Mouse (Mus musculus) stomach, embryonic 16.5 days (tissue): ENCODE measurements around the gene Stmn1. TPM values are rescaled to one million over a fixed set of nuclear protein-coding genes. Genes with fewer than 3 reads are reported as not detected.
"Not testable (repeated sequence)": the region's sequence is repeated elsewhere in the genome, so short reads cannot be mapped to it uniquely, and the experiment has no call there.

Experiments used
- ATAC-seq: fragments of 200-750 bp; cut with Nextera tagmentation; 2 replicates; pipeline ENCODE4 v1.8.0; 2017; ENCODE audit warnings: moderate number of reproducible peaks, moderate TSS enrichment; ENCODE audit not compliant: insufficient read depth, low FRiP score
- H3K27ac ChIP-seq: fragments of 300-500 bp; sonication (generic); 2 replicates; pipeline ENCODE4 v1.5.1; 2014; ENCODE audit warnings: low read length
- H3K27me3 ChIP-seq: fragments of 300-500 bp; sonication (generic); 2 replicates; pipeline ENCODE4 v1.6.1; 2014; ENCODE audit warnings: low read length, control low read depth, mixed read lengths; ENCODE audit not compliant: control insufficient read depth, insufficient read depth
- H3K36me3 ChIP-seq: fragments of 300-500 bp; sonication (generic); 2 replicates; pipeline ENCODE4 v1.6.1; 2014; ENCODE audit warnings: low read length; ENCODE audit not compliant: control insufficient read depth, insufficient read depth
- H3K4me1 ChIP-seq: fragments of 300-500 bp; sonication (generic); 2 replicates; pipeline ENCODE4 v1.6.1; 2014; ENCODE audit warnings: low read length, control low read depth, mixed read lengths; ENCODE audit not compliant: control insufficient read depth, insufficient read depth
- H3K4me2 ChIP-seq: fragments of 300-500 bp; sonication (generic); 2 replicates; pipeline ENCODE4 v1.6.1; 2014; ENCODE audit warnings: low read depth, low read length, mixed read lengths
- H3K4me3 ChIP-seq: fragments of 300-500 bp; sonication (generic); replicated peaks from 2 replicates; pipeline ENCODE4 v1.5.1; 2014; ENCODE audit warnings: mild to moderate bottlenecking, low read length
- H3K9ac ChIP-seq: fragments of 300-500 bp; sonication (generic); 2 replicates; pipeline ENCODE4 v1.6.1; 2014; ENCODE audit warnings: low read length
- H3K9me3 ChIP-seq: fragments of 300-500 bp; sonication (generic); replicated peaks from 2 replicates; pipeline ENCODE4 v1.6.1; 2016; ENCODE audit warnings: low read length, control low read depth; ENCODE audit not compliant: control insufficient read depth
- WGBS: fragments of 180-500 bp; shearing (Covaris S2); extraction: QIAGEN DNeasy Blood & Tissue Kit; methylation state at CpG from one replicate; pipeline ENCODE4 v1.1.7; 2014; 5-methylcytosine and 5-hydroxymethylcytosine counted together
- polyA plus RNA-seq: library from polyadenylated mRNA; unstranded; fragments of >200 nt; fragmentation: Nextera tagmentation; extraction: Ambion mirVana; gene quantifications from 2 replicates; pipeline ENCODE4 v1.2.1, GENCODE M21; 2015

Stmn1 gene
- polyA plus RNA-seq, 1 experiment from 2014 or later = 1,153 TPM

GRCm38 (mm10) chr4:134498983-134499382, 30.9 kb downstream of the Stmn1 start:
- H3K9me3 ChIP-seq, H3K27ac ChIP-seq, ATAC-seq, H3K4me3 ChIP-seq, H3K27me3 ChIP-seq, H3K9ac ChIP-seq, H3K36me3 ChIP-seq, H3K4me2 ChIP-seq: not testable (repeated sequence)
- 77% methylated on average over 6 of the region's 6 CpGs for WGBS
- H3K4me1 ChIP-seq = peaks cover 15% of the 10 kb centered on the region

- Histone ChIP-seq H3K36me3 (no peaks in the 10 kb centered on the region), H3K4me3 (no peak overlapping the region), H3K27ac (no peak overlapping the region), H3K4me2 (no peak overlapping the region), H3K9ac (no peak overlapping the region), H3K4me1 (peaks cover 7% of the 10 kb centered on the region), H3K9me3 (peaks cover 3% of the 10 kb centered on the region; the same call in 1 of the 2 replicates), H3K27me3 (no peaks in the 10 kb centered on the region)
- WGBS = 88% methylated on average over 6 of the region's 6 CpGs
- ATAC-seq = no peak
Observed at GRCm38 (mm10) chr4:134501095-134501494, 33.0 kb downstream of the Stmn1 start.

GRCm38 (mm10) chr4:134503686-134504357, 35.7 kb downstream of the Stmn1 start:
- Histone ChIP-seq H3K9ac (no peak overlapping the region), H3K9me3 (peaks cover 3% of the 10 kb centered on the region; the same call in 1 of the 2 replicates), H3K27me3 (no peaks in the 10 kb centered on the region), H3K36me3 (no peaks in the 10 kb centered on the region), H3K4me3 (no peak overlapping the region), H3K27ac (no peak overlapping the region), H3K4me2 (no peak overlapping the region), H3K4me1 (no peaks in the 10 kb centered on the region)
- WGBS = 66% methylated on average over 4 of the region's 4 CpGs
- no peak for ATAC-seq

GRCm38 (mm10) chr4:134505303-134505789, 37.2 kb downstream of the Stmn1 start:
- no peak for ATAC-seq
- H3K9ac ChIP-seq = no peak overlapping the region
- 84% methylated on average over 4 of the region's 4 CpGs for WGBS
- no peaks in the 10 kb centered on the region for H3K36me3 ChIP-seq
- H3K4me3 ChIP-seq = no peak overlapping the region
- H3K4me2 ChIP-seq = no peak overlapping the region
- no peaks in the 10 kb centered on the region; the same call in 1 of the 2 replicates for H3K4me1 ChIP-seq
- H3K9me3 ChIP-seq = peaks cover 3% of the 10 kb centered on the region; the same call in 1 of the 2 replicates
- H3K27ac ChIP-seq = no peak overlapping the region
- no peaks in the 10 kb centered on the region for H3K27me3 ChIP-seq

GRCm38 (mm10) chr4:134505966-134506594, 38.0 kb downstream of the Stmn1 start:
- no peak for ATAC-seq
- Histone ChIP-seq H3K4me1 (no peaks in the 10 kb centered on the region; the same call in 1 of the 2 replicates), H3K9ac (no peak overlapping the region), H3K27me3 (no peaks in the 10 kb centered on the region), H3K4me3 (no peak overlapping the region), H3K36me3 (no peaks in the 10 kb centered on the region), H3K9me3 (peaks cover 3% of the 10 kb centered on the region; the same call in 1 of the 2 replicates), H3K27ac (no peak overlapping the region), H3K4me2 (no peak overlapping the region)
- WGBS = 77% methylated on average over 3 of the region's 4 CpGs

- 85% methylated on average over 19 of the region's 19 CpGs for WGBS
- Histone ChIP-seq H3K27me3 (no peaks in the 10 kb centered on the region), H3K27ac (no peak overlapping the region), H3K9me3 (peaks cover 3% of the 10 kb centered on the region; the same call in 1 of the 2 replicates), H3K4me1 (peaks cover 1% of the 10 kb centered on the region; the same call in 1 of the 2 replicates), H3K4me3 (no peak overlapping the region), H3K36me3 (no peaks in the 10 kb centered on the region), H3K9ac (no peak overlapping the region), H3K4me2 (no peak overlapping the region)
- no peak for ATAC-seq
Observed at GRCm38 (mm10) chr4:134506713-134507112, 38.6 kb downstream of the Stmn1 start.

- peak overlapping the region; percentile 88 for H3K4me2 ChIP-seq
Observed at GRCm38 (mm10) chr4:134510396-134510795, 42.3 kb downstream of the Stmn1 start.

GRCm38 (mm10) chr4:134510845-134511411, 42.8 kb downstream of the Stmn1 start, which contains the start of gene Aunip:
Gene Aunip (plus strand): TSS chr4:134510999.
- Histone ChIP-seq H3K4me3 (peak within 1 kb of the TSS; percentile 65), H3K9ac (peak within 1 kb of the TSS; percentile 71), H3K4me1 (peaks cover 10% of the 10 kb centered on the region), H3K36me3 (no peaks in the 10 kb centered on the region), H3K27ac (0 out of 2 replicates have a peak within 1 kb of the TSS, but pooled peaks have one; percentile 23), H3K9me3 (no peaks in the 10 kb centered on the region), H3K27me3 (no peaks in the 10 kb centered on the region), H3K4me2 (peak within 1 kb of the TSS; percentile 88)
- ATAC-seq = peak; percentile 95
- WGBS = under 1% methylated on average over 42 of the region's 42 CpGs

More at GRCm38 (mm10) chr4:134510396-134510795, 42.3 kb downstream of the Stmn1 start:
- H3K27ac ChIP-seq = no peak overlapping the region
- H3K9ac ChIP-seq = no peak overlapping the region
- H3K9me3 ChIP-seq = no peaks in the 10 kb centered on the region
- WGBS = 78% methylated on average over 4 of the region's 4 CpGs
- peaks cover 10% of the 10 kb centered on the region for H3K4me1 ChIP-seq
- ATAC-seq = peak; percentile 1; the same call in 1 of the 2 replicates
- H3K36me3 ChIP-seq = no peaks in the 10 kb centered on the region
- no peaks in the 10 kb centered on the region for H3K27me3 ChIP-seq
- H3K4me3 ChIP-seq = peak overlapping the region; percentile 65

- WGBS = 58% methylated on average over 6 of the region's 6 CpGs
- H3K27me3 ChIP-seq = no peaks in the 10 kb centered on the region
- H3K9ac ChIP-seq = no peak overlapping the region
- no peaks in the 10 kb centered on the region for H3K9me3 ChIP-seq
- no peak overlapping the region for H3K27ac ChIP-seq
- H3K36me3 ChIP-seq = no peaks in the 10 kb centered on the region
- peak overlapping the region; percentile 88 for H3K4me2 ChIP-seq
- H3K4me3 ChIP-seq = peak overlapping the region; percentile 65
- ATAC-seq = no peak
- H3K4me1 ChIP-seq = peaks cover 12% of the 10 kb centered on the region
Observed at GRCm38 (mm10) chr4:134511730-134512129, 43.6 kb downstream of the Stmn1 start.
